Mouse (Mus musculus) CH12.LX (cell line): ENCODE results near the gene Ppox. TPM values are rescaled to one million over a fixed set of nuclear protein-coding genes. Genes with fewer than 3 reads are reported as not detected.
A peak's percentile ranks its signal among the peaks of the same experiment; 100 is the strongest.

Experiments
- DNase-seq: peaks from one replicate; pipeline ENCODE4 v3.0.0-alpha.2; 2013; ENCODE audit errors: extremely low read depth
- H3K27ac ChIP-seq: 2 replicates; pipeline ENCODE4 v1.5.1; 2012; ENCODE audit warnings: low read depth, mild to moderate bottlenecking, control low read depth, moderate library complexity; ENCODE audit not compliant: insufficient read depth
- H3K27me3 ChIP-seq: replicated peaks from 2 replicates; pipeline ENCODE3; 2012; ENCODE audit warnings: inconsistent platforms
- H3K36me3 ChIP-seq, 2 experiments: replicated peaks in 1 of 2; 2 replicates each; pipeline versions ENCODE3 to v1.6.1; 2012; ENCODE audit warnings: inconsistent platforms in 1 of 2, low read length in 1 of 2, mild to moderate bottlenecking in 1 of 2, mixed read lengths in 1 of 2, moderate library complexity in 1 of 2; ENCODE audit not compliant: control insufficient read depth in 1 of 2, insufficient read depth in 1 of 2
- H3K4me1 ChIP-seq, 2 experiments: 2 replicates each; pipeline ENCODE4 v1.6.1; 2012; ENCODE audit warnings: inconsistent platforms in 1 of 2, moderate library complexity in 1 of 2; ENCODE audit not compliant: insufficient read depth in 2 of 2, control insufficient read depth in 1 of 2
- H3K4me2 ChIP-seq: 2 replicates; pipeline ENCODE4 v1.6.1; 2012; ENCODE audit warnings: low read depth, mild to moderate bottlenecking, control low read depth; ENCODE audit not compliant: poor library complexity, insufficient read depth, severe bottlenecking
- H3K4me3 ChIP-seq, 3 experiments: fragments of 150-350 bp in 1 of 3; sonication (generic) in 1 of 3; replicated peaks in 1 of 3; 2 replicates each; pipeline versions ENCODE3 to v1.5.1; 2011 to 2012; ENCODE audit warnings: low read depth in 2 of 3, low read length in 2 of 3, mild to moderate bottlenecking in 2 of 3, moderate library complexity in 2 of 3, control low read depth in 1 of 3, improper control_type of control experiment in 1 of 3, inconsistent platforms in 1 of 3, mixed read lengths in 1 of 3; ENCODE audit not compliant: poor library complexity in 1 of 3
- H3K79me2 ChIP-seq: replicated peaks from 2 replicates; pipeline ENCODE4 v1.6.1; 2012; ENCODE audit warnings: mild to moderate bottlenecking, moderate library complexity; ENCODE audit not compliant: control insufficient read depth, poor library complexity, insufficient read depth, severe bottlenecking; ENCODE audit errors: extremely low read depth
- H3K9ac ChIP-seq: 2 replicates; pipeline ENCODE4 v1.6.1; 2012; ENCODE audit warnings: low read depth, mild to moderate bottlenecking, control low read depth, moderate library complexity; ENCODE audit not compliant: insufficient read depth
- H3K9me3 ChIP-seq: replicated peaks from 2 replicates; pipeline ENCODE3; 2012; ENCODE audit warnings: low read length, inconsistent platforms, mixed read lengths
- BHLHE40 ChIP-seq: IDR thresholded peaks from 2 replicates; pipeline ENCODE4 v1.6.1; 2011; ENCODE audit warnings: mild to moderate bottlenecking, low read depth, low read length, improper control_type of control experiment
- CHD2 ChIP-seq: IDR thresholded peaks from 2 replicates; pipeline ENCODE4 v1.6.1; 2011; ENCODE audit warnings: low read length, improper control_type of control experiment
- CTCF ChIP-seq, 2 experiments: IDR thresholded peaks in 1 of 2; conservative IDR thresholded peaks in 1 of 2; 2 replicates each; pipeline ENCODE4 v1.5.1; 2011 to 2012; ENCODE audit warnings: low read depth in 2 of 2, low read length in 2 of 2, improper control_type of control experiment in 1 of 2, inconsistent platforms in 1 of 2, mild to moderate bottlenecking in 1 of 2, moderate library complexity in 1 of 2
- E2F4 ChIP-seq: IDR thresholded peaks from 2 replicates; pipeline ENCODE4 v1.6.1; 2011; ENCODE audit warnings: low read depth, low read length, improper control_type of control experiment; ENCODE audit not compliant: insufficient replicate concordance
- ELF1 ChIP-seq: IDR thresholded peaks from 2 replicates; pipeline ENCODE4 v1.6.1; 2014; ENCODE audit warnings: low read depth, mild to moderate bottlenecking, inconsistent platforms, low read length, improper control_type of control experiment
- EP300 ChIP-seq: IDR thresholded peaks from 2 replicates; pipeline ENCODE4 v1.6.1; 2011; ENCODE audit warnings: low read length, improper control_type of control experiment
- ETS1 ChIP-seq: conservative IDR thresholded peaks from 2 replicates; pipeline ENCODE4 v1.6.1; 2012; ENCODE audit warnings: low read depth, mild to moderate bottlenecking, inconsistent platforms, low read length, improper control_type of control experiment, moderate library complexity
- GABPA ChIP-seq: IDR thresholded peaks from 2 replicates; pipeline ENCODE4 v1.6.1; 2012; ENCODE audit warnings: low read depth, low read length, improper control_type of control experiment, inconsistent platforms; ENCODE audit not compliant: insufficient replicate concordance
- JUN ChIP-seq: IDR thresholded peaks from 2 replicates; pipeline ENCODE4 v1.6.1; 2011; ENCODE audit warnings: low read depth, mild to moderate bottlenecking, low read length, improper control_type of control experiment, moderate library complexity; ENCODE audit not compliant: insufficient read depth
- JUND ChIP-seq: conservative IDR thresholded peaks from 2 replicates; pipeline ENCODE4 v1.6.1; 2011; ENCODE audit warnings: low read depth, low read length, improper control_type of control experiment
- MAFK ChIP-seq: IDR thresholded peaks from 2 replicates; pipeline ENCODE4 v1.6.1; 2011; ENCODE audit warnings: low read length, improper control_type of control experiment; ENCODE audit not compliant: insufficient replicate concordance
- MEF2A ChIP-seq: IDR thresholded peaks from 2 replicates; pipeline ENCODE4 v1.6.1; 2014; ENCODE audit warnings: low read depth, mild to moderate bottlenecking, inconsistent platforms, low read length, improper control_type of control experiment, borderline replicate concordance
- NELFE ChIP-seq: IDR thresholded peaks from 2 replicates; pipeline ENCODE4 v1.6.1; 2011; ENCODE audit warnings: low read depth, low read length, improper control_type of control experiment
- NRF1 ChIP-seq: IDR thresholded peaks from 2 replicates; pipeline ENCODE4 v1.6.1; 2014; ENCODE audit warnings: low read depth, mild to moderate bottlenecking, inconsistent platforms, low read length, improper control_type of control experiment, moderate library complexity
- PAX5 ChIP-seq: IDR thresholded peaks from 2 replicates; pipeline ENCODE4 v1.6.1; 2012; ENCODE audit warnings: low read length, inconsistent platforms, mixed read lengths
- POLR2A ChIP-seq: IDR thresholded peaks from 2 replicates; pipeline ENCODE4 v1.6.1; 2011; ENCODE audit warnings: low read depth, mild to moderate bottlenecking, improper control_type of control experiment, low read length
- RAD21 ChIP-seq: IDR thresholded peaks from 2 replicates; pipeline ENCODE4 v1.6.1; 2011; ENCODE audit warnings: low read depth, mild to moderate bottlenecking, low read length, improper control_type of control experiment, moderate library complexity
- TCF12 ChIP-seq: IDR thresholded peaks from 2 replicates; pipeline ENCODE4 v1.6.1; 2014; ENCODE audit warnings: low read depth, mild to moderate bottlenecking, inconsistent platforms, low read length, improper control_type of control experiment
- UBTF ChIP-seq: IDR thresholded peaks from 2 replicates; pipeline ENCODE4 v1.6.1; 2012; ENCODE audit warnings: low read depth, mild to moderate bottlenecking, inconsistent platforms, low read length, improper control_type of control experiment, moderate library complexity
- USF1 ChIP-seq: IDR thresholded peaks from 2 replicates; pipeline ENCODE4 v1.6.1; 2014; ENCODE audit warnings: low read depth, mild to moderate bottlenecking, inconsistent platforms, low read length, improper control_type of control experiment
- USF2 ChIP-seq: conservative IDR thresholded peaks from 2 replicates; pipeline ENCODE4 v1.6.1; 2011; ENCODE audit warnings: low read depth, low read length, improper control_type of control experiment
- ZC3H11A ChIP-seq: IDR thresholded peaks from 2 replicates; pipeline ENCODE4 v1.6.1; 2012; ENCODE audit warnings: low read depth, mild to moderate bottlenecking, inconsistent platforms, low read length, improper control_type of control experiment
- ZKSCAN1 ChIP-seq: IDR thresholded peaks from 2 replicates; pipeline ENCODE4 v1.6.1; 2012; ENCODE audit warnings: low read depth, inconsistent platforms, low read length, improper control_type of control experiment, borderline replicate concordance
- ZNF384 ChIP-seq: IDR thresholded peaks from 2 replicates; pipeline ENCODE4 v1.6.1; 2012; ENCODE audit warnings: low read depth, low read length, improper control_type of control experiment, inconsistent platforms
- dilution Hi-C: fragments of 300-500 bp; cut with MboI; formaldehyde crosslinking; loops from 2 replicates; pipeline ENCODE4 v1.14.3; 2020; ENCODE audit warnings: low sequenced_read_pairs; ENCODE audit not compliant: extremely low pct_unique_long_range_greater_than_20kb, extremely low pct_ligation_motif_present
- in situ Hi-C: fragments of 300-500 bp; cut with MboI; formaldehyde crosslinking; loops from 3 replicates; pipeline ENCODE4 v1.14.3; 2019; ENCODE audit warnings: low sequenced_read_pairs, low pct_ligation_motif_present, low pct_unique_long_range_greater_than_20kb, mixed read lengths
- polyA plus RNA-seq: library from polyadenylated mRNA; unstranded; fragments of >175 nt; gene quantifications from 2 replicates; pipeline ENCODE4 v1.2.1, GENCODE M21; 2012; ENCODE audit warnings: low read depth; ENCODE audit not compliant: insufficient read length
- total RNA-seq, 2 experiments: library from RNA; depleted of rRNA; stranded (reverse); fragments of 300-350 nt in 1 of 2; fragments of >200 nt in 1 of 2; gene quantifications; 2 replicates each; pipeline ENCODE4 v1.2.3; 2012 to 2014

Ppox gene
- total and polyA plus RNA-seq, 3 experiments, result 10.5 to 15.1 (median 13.6) TPM

- no peaks in the 10 kb centered on the region for H3K9me3 ChIP-seq
- H3K4me2 ChIP-seq, result no peak overlapping the region
- TF ChIP-seq TCF12, result 0 out of 2 replicates have a peak, but pooled peaks have one; percentile 13
- TF ChIP-seq POLR2A, result no peak
- TF ChIP-seq JUND, result no peak
- TF ChIP-seq PAX5, result no peak
- TF ChIP-seq ZC3H11A, result no peak
- H3K27ac ChIP-seq, result no peak overlapping the region
- no peaks in the 10 kb centered on the region for H3K27me3 ChIP-seq
- peak overlapping the region; percentile 26 to 49 (median 43) for H3K4me3 ChIP-seq
- no peaks in the 10 kb centered on the region for H3K79me2 ChIP-seq
- H3K36me3 ChIP-seq, result peaks cover 40 to 53% of the 10 kb centered on the region in 2 experiments
- in situ Hi-C loops, result no loop called here
- no peak for DNase-seq
- no peak overlapping the region for H3K9ac ChIP-seq
- dilution Hi-C loops, result no loop called here
- peaks cover 11 to 62% of the 10 kb centered on the region in 2 experiments for H3K4me1 ChIP-seq
These were observed 47.9 kb downstream of the Ppox start for GRCm38 (mm10) chr1:171232800-171233730.

- peaks cover 11 to 62% of the 10 kb centered on the region in 2 experiments for H3K4me1 ChIP-seq
- in situ Hi-C loops, result no loop called here
These were observed 48.6 kb downstream of the Ppox start for GRCm38 (mm10) chr1:171232348-171232747.

GRCm38 (mm10) chr1:171231844-171232243 lies 49.1 kb downstream of the Ppox start:
- Histone ChIP-seq H3K36me3 (peaks cover 28 to 41% of the 10 kb centered on the region in 2 experiments), H3K4me1 (peaks cover 11 to 63% of the 10 kb centered on the region in 2 experiments), H3K79me2 (no peaks in the 10 kb centered on the region), H3K4me3 (peak overlapping the region in 1 of 3 experiments; percentile 15), H3K27me3 (no peaks in the 10 kb centered on the region), H3K9ac (no peak overlapping the region), H3K4me2 (peak overlapping the region; percentile 7), H3K27ac (peak overlapping the region; percentile 29; the same call in 1 of the 2 replicates), H3K9me3 (no peaks in the 10 kb centered on the region)
- in situ Hi-C loops, result no loop called here
- dilution Hi-C loops, result no loop called here
- peak; percentile 76 for TF ChIP-seq BHLHE40
- TF ChIP-seq RAD21, result no peak
- peak; percentile 53 for TF ChIP-seq EP300
- TF ChIP-seq ETS1, result peak; percentile 57
- peak; percentile 96 for TF ChIP-seq ZNF384
- TF ChIP-seq NELFE, result no peak
- TF ChIP-seq NRF1, result no peak
- TF ChIP-seq MAFK, result peak; percentile 56; the same call in 1 of the 2 replicates
- TF ChIP-seq MEF2A, result peak; percentile 32; the same call in 1 of the 2 replicates
- DNase-seq, result peak; percentile 61

More at GRCm38 (mm10) chr1:171232348-171232747, 48.6 kb downstream of the Ppox start:
- TF ChIP-seq UBTF, result no peak
- no peak for TF ChIP-seq ZC3H11A
- TF ChIP-seq ZKSCAN1, result no peak
- no peak for TF ChIP-seq ZNF384
- TF ChIP-seq JUN, result no peak
- no peak for TF ChIP-seq GABPA
- TF ChIP-seq CHD2, result no peak
- no peak for TF ChIP-seq E2F4
- TF ChIP-seq ELF1, result no peak
- no peak for TF ChIP-seq CTCF (conservative IDR thresholded peaks at IDR 0.05 in 1 of 2, IDR thresholded peaks at IDR 0.05 in 1 of 2; ENCODE audit: low read depth in 2 of 2, low read length in 2 of 2)
- TF ChIP-seq NRF1, result no peak
- no peak for TF ChIP-seq USF2
- TF ChIP-seq USF1, result no peak
- no peak for TF ChIP-seq PAX5
- dilution Hi-C loops, result no loop called here
- H3K4me3 ChIP-seq, result peak overlapping the region in 1 of 3 experiments; percentile 43
- H3K4me2 ChIP-seq, result 0 out of 2 replicates have a peak overlapping the region, but pooled peaks have one; percentile 7
- H3K79me2 ChIP-seq, result no peaks in the 10 kb centered on the region
- no peak for DNase-seq
- peaks cover 33 to 46% of the 10 kb centered on the region in 2 experiments for H3K36me3 ChIP-seq
- no peaks in the 10 kb centered on the region for H3K9me3 ChIP-seq
- peak overlapping the region; percentile 26; the same call in 1 of the 2 replicates for H3K27ac ChIP-seq
- no peaks in the 10 kb centered on the region for H3K27me3 ChIP-seq
- no peak overlapping the region for H3K9ac ChIP-seq
